Mouse (Mus musculus) forebrain, embryonic 14.5 days (tissue): Measurements from ENCODE around the gene Ccdc80. TPM values are rescaled to one million over a fixed set of nuclear protein-coding genes. Genes with fewer than 3 reads are reported as not detected.

Experiments
- ATAC-seq: fragments of 200-750 bp; cut with Nextera tagmentation; 2 replicates; pipeline ENCODE4 v1.8.0; 2017; ENCODE audit warnings: mild to moderate bottlenecking, moderate library complexity
- DNase-seq: peaks from one replicate; pipeline ENCODE4 v3.0.0-alpha.2; 2015; ENCODE audit warnings: low spot score
- H3K27ac ChIP-seq: fragments of 300-500 bp; sonication (generic); 2 replicates; pipeline ENCODE4 v1.5.1; 2014; ENCODE audit warnings: low read depth, mild to moderate bottlenecking, control low read depth, low read length, moderate library complexity
- H3K27me3 ChIP-seq: fragments of 300-500 bp; sonication (generic); replicated peaks from 2 replicates; pipeline ENCODE4 v1.6.1; 2014; ENCODE audit warnings: low read length, control low read depth, mixed read lengths; ENCODE audit not compliant: control insufficient read depth, insufficient read depth
- H3K36me3 ChIP-seq: fragments of 300-500 bp; sonication (generic); 2 replicates; pipeline ENCODE4 v1.6.1; 2014; ENCODE audit warnings: low read length, control low read depth; ENCODE audit not compliant: control insufficient read depth, insufficient read depth
- H3K4me1 ChIP-seq: fragments of 300-500 bp; sonication (generic); 2 replicates; pipeline ENCODE4 v1.6.1; 2014; ENCODE audit warnings: antibody characterized with exemption, low read length, control low read depth; ENCODE audit not compliant: control insufficient read depth, insufficient read depth
- H3K4me2 ChIP-seq: fragments of 300-500 bp; sonication (generic); 2 replicates; pipeline ENCODE4 v1.6.1; 2014; ENCODE audit warnings: mild to moderate bottlenecking, control low read depth, low read length
- H3K4me3 ChIP-seq: fragments of 300-500 bp; sonication (generic); 2 replicates; pipeline ENCODE4 v1.5.1; 2014; ENCODE audit warnings: low read depth, low read length, control low read depth
- H3K9ac ChIP-seq: fragments of 300-500 bp; sonication (generic); 2 replicates; pipeline ENCODE4 v1.6.1; 2014; ENCODE audit warnings: mild to moderate bottlenecking, low read length, control low read depth, moderate library complexity
- H3K9me3 ChIP-seq: fragments of 300-500 bp; sonication (generic); replicated peaks from 2 replicates; pipeline ENCODE4 v1.6.1; 2016; ENCODE audit warnings: low read length, control low read depth, mixed read lengths; ENCODE audit not compliant: control insufficient read depth
- WGBS: fragments of 180-500 bp; shearing (Covaris S2); extraction: QIAGEN DNeasy Blood & Tissue Kit; methylation state at CpG from one replicate; pipeline ENCODE4 v1.1.7; 2014; 5-methylcytosine and 5-hydroxymethylcytosine counted together
- polyA plus RNA-seq: library from polyadenylated mRNA; unstranded; fragments of >200 nt; fragmentation: Nextera tagmentation; extraction: Ambion mirVana; gene quantifications from 2 replicates; pipeline ENCODE4 v1.2.1, GENCODE M21; 2014

The Ccdc80 gene
- polyA plus RNA-seq, 1 experiment from 2014 or later, result 14.1 TPM

- no peak for ATAC-seq
- Histone ChIP-seq H3K9ac (no peak overlapping the region), H3K27ac (no peak overlapping the region), H3K9me3 (no peaks in the 10 kb centered on the region), H3K4me2 (no peak overlapping the region), H3K27me3 (no peaks in the 10 kb centered on the region), H3K36me3 (no peaks in the 10 kb centered on the region), H3K4me3 (no peak overlapping the region), H3K4me1 (no peaks in the 10 kb centered on the region)
- DNase-seq, result no peak
- 86% methylated on average over 1 of the region's 1 CpGs for WGBS
Measured at GRCm38 (mm10) chr16:45088842-45089241, 4.4 kb upstream of the Ccdc80 start.

- no peaks in the 10 kb centered on the region for H3K4me1 ChIP-seq
- H3K9me3 ChIP-seq, result no peaks in the 10 kb centered on the region
- H3K36me3 ChIP-seq, result no peaks in the 10 kb centered on the region
- DNase-seq (peak; percentile 88), ATAC-seq (peak; percentile 81; the same call in 1 of the 2 replicates)
- no peak overlapping the region for H3K27ac ChIP-seq
- H3K4me3 ChIP-seq, result no peak overlapping the region
- no peak overlapping the region for H3K9ac ChIP-seq
- H3K27me3 ChIP-seq, result no peaks in the 10 kb centered on the region
- H3K4me2 ChIP-seq, result no peak overlapping the region
- WGBS, result 16% methylated on average over 10 of the region's 10 CpGs
Measured at GRCm38 (mm10) chr16:45090005-45090404, 3.2 kb upstream of the Ccdc80 start.

- Histone ChIP-seq H3K4me3 (peak overlapping the region; percentile 21), H3K36me3 (no peaks in the 10 kb centered on the region), H3K27me3 (no peaks in the 10 kb centered on the region), H3K9ac (peak overlapping the region; percentile 53; the same call in 1 of the 2 replicates), H3K4me1 (no peaks in the 10 kb centered on the region), H3K9me3 (no peaks in the 10 kb centered on the region), H3K27ac (no peak overlapping the region; the same call in 1 of the 2 replicates), H3K4me2 (peak overlapping the region; percentile 54)
- ATAC-seq (peak; percentile 49), DNase-seq (peak; percentile 69)
- 4% methylated on average over 9 of the region's 9 CpGs for WGBS
Measured at GRCm38 (mm10) chr16:45094136-45094756, 1.0 kb downstream of the Ccdc80 start.

DNA sequence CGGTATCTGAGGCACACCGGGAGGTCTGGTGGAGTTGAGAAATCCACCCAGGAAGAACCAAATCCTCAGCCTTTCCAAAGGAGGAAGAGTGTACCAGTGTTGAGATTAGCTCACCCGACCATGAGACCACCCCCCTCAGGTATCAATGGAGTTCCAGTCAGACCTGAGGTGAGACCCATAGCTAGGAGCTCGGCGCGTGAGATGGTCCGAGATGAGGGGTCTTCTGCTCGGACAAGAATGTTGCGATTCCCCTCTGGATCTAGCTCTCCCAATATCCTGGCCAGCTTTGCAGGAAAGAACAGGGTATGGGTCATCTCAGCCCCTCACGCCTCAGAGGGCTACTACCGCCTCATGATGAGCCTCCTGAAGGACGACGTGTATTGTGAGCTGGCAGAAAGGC, 1.8 kb downstream of the Ccdc80 start:
- Histone ChIP-seq H3K27ac (no peak overlapping the region), H3K4me1 (no peaks in the 10 kb centered on the region), H3K4me2 (peak overlapping the region; percentile 54; the same call in 1 of the 2 replicates), H3K4me3 (no peak overlapping the region), H3K9me3 (no peaks in the 10 kb centered on the region), H3K9ac (no peak overlapping the region), H3K27me3 (no peaks in the 10 kb centered on the region), H3K36me3 (no peaks in the 10 kb centered on the region)
- DNase-seq, result no peak
- WGBS, result 93% methylated on average over 13 of the region's 13 CpGs
- ATAC-seq, result no peak

- H3K9ac ChIP-seq, result no peak overlapping the region
- no peak overlapping the region for H3K27ac ChIP-seq
- H3K36me3 ChIP-seq, result no peaks in the 10 kb centered on the region
- DNase-seq, result no peak
- no peak overlapping the region for H3K4me2 ChIP-seq
- no peaks in the 10 kb centered on the region for H3K9me3 ChIP-seq
- H3K4me3 ChIP-seq, result no peak overlapping the region
- WGBS, result 94% methylated on average over 26 of the region's 26 CpGs
- H3K27me3 ChIP-seq, result no peaks in the 10 kb centered on the region
- ATAC-seq, result no peak
- H3K4me1 ChIP-seq, result no peaks in the 10 kb centered on the region
Measured at GRCm38 (mm10) chr16:45095561-45096482, 2.6 kb downstream of the Ccdc80 start.

GRCm38 (mm10) chr16:45097467-45097866, 4.3 kb downstream of the Ccdc80 start:
- H3K27ac ChIP-seq, result no peak overlapping the region
- no peak overlapping the region for H3K4me3 ChIP-seq
- 98% methylated on average over 2 of the region's 2 CpGs for WGBS
- H3K4me2 ChIP-seq, result no peak overlapping the region
- no peak overlapping the region for H3K9ac ChIP-seq
- H3K36me3 ChIP-seq, result no peaks in the 10 kb centered on the region
- H3K4me1 ChIP-seq, result no peaks in the 10 kb centered on the region
- DNase-seq (no peak), ATAC-seq (no peak)
- H3K27me3 ChIP-seq, result no peaks in the 10 kb centered on the region
- H3K9me3 ChIP-seq, result no peaks in the 10 kb centered on the region

DNA sequence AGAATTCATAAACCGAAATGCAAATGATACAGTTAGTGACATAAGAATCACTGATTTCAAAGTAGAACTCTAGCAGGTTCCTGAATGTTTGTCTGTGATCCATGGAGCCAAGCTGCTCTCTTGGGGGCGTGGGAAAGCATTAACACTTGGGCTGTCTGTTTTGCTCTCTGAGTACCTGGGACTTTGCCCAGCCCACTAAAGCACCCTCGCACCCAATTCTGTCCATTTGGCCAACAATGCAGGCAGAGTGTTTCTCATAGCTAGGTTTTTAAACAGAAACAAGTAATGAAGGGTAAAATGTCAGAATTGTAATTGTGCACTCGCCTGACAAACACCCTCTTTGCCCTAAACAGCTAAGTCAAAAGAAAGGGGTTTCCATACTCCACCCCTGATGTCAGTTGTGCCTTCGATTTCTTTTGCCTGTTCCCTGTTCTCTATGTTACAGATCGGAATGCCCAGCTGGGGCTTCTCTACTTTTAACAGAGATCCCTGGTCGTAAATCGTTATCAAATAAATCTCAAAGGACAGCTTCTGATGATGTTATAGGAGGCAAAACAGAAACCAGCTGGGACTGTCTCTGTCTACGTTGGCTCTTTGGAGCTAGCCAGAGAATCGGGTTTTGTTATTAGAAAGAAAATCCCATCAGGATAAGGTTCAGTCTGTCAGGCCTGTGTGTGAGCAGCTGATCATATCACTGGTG, 5.1 kb downstream of the Ccdc80 start:
- no peaks in the 10 kb centered on the region for H3K27me3 ChIP-seq
- peak overlapping the region; percentile 28 for H3K4me2 ChIP-seq
- DNase-seq (peak; percentile 42), ATAC-seq (peak; percentile 43; the same call in 1 of the 2 replicates)
- 52% methylated on average over 10 of the region's 10 CpGs for WGBS
- peak overlapping the region; percentile 9; the same call in 1 of the 2 replicates for H3K27ac ChIP-seq
- no peak overlapping the region for H3K4me3 ChIP-seq
- no peak overlapping the region for H3K9ac ChIP-seq
- no peaks in the 10 kb centered on the region for H3K4me1 ChIP-seq
- no peaks in the 10 kb centered on the region for H3K36me3 ChIP-seq
- no peaks in the 10 kb centered on the region for H3K9me3 ChIP-seq

GRCm38 (mm10) chr16:45098886-45099210, 5.6 kb downstream of the Ccdc80 start:
- H3K36me3 ChIP-seq, result no peaks in the 10 kb centered on the region
- H3K4me2 ChIP-seq, result peak overlapping the region; percentile 28
- H3K9me3 ChIP-seq, result no peaks in the 10 kb centered on the region
- H3K4me3 ChIP-seq, result no peak overlapping the region
- ATAC-seq, result peak; percentile 33
- WGBS, result 49% methylated on average over 6 of the region's 6 CpGs
- peak overlapping the region; percentile 9; the same call in 1 of the 2 replicates for H3K27ac ChIP-seq
- no peaks in the 10 kb centered on the region for H3K27me3 ChIP-seq
- DNase-seq, result peak; percentile 62
- no peak overlapping the region for H3K9ac ChIP-seq
- H3K4me1 ChIP-seq, result no peaks in the 10 kb centered on the region
